Mouse (Mus musculus): ENCODE results near the gene Lamtor5.

GRCm38 (mm10) chr3:107257924-107258323 is 20.7 kb upstream of the Lamtor5 start:
- TF ChIP-seq GATA1 (IDR thresholded peaks at IDR 0.05; ENCODE audit: borderline replicate concordance, low read length) (no peak), FLI1 (IDR thresholded peaks at IDR 0.05; ENCODE audit: low read length) (no peak)

Data from megakaryocyte, embryonic 14.5 days (primary cell).